Comparison of ENCODE assay signal across 9 mouse cellular contexts in genomic region chr17:24735446-24735845, GRCm38 (mm10). TPM values are rescaled to one million over a fixed set of nuclear protein-coding genes. Genes with fewer than 3 reads are reported as not detected.
DNase-seq lines count a peak whose midpoint lies in the region; ATAC-seq and TF ChIP-seq lines count a peak whose summit lies in the region.
"Had no signal": no experiment of that assay in that cellular context is flagged by ENCODE, and none has a peak within 500 bp of the region (broad histone marks: within the 10 kb centered on the region; RNA-seq: fewer than 3 reads in every experiment).

No protein-coding gene starts in this region.

- no peak overlapping the region for H3K9ac ChIP-seq in forebrain, embryonic 12.5 days
- H3K9ac ChIP-seq in forebrain, embryonic 14.5 days (ENCODE audit: low read length): no peak overlapping the region
- H3K9ac ChIP-seq in lung, postnatal 0 days (replicated peaks; ENCODE audit: low read depth): no peak overlapping the region
- no peak overlapping the region for H3K9ac ChIP-seq in limb, embryonic 14.5 days (ENCODE audit: low read depth, low read length, severe bottlenecking)
- H3K9ac ChIP-seq in stomach, embryonic 16.5 days (ENCODE audit: low read length): peak overlapping the region; percentile 54; the same call in 1 of the 2 replicates

- no peaks in the 10 kb centered on the region for H3K36me3 ChIP-seq in forebrain, embryonic 12.5 days (replicated peaks)
- peaks cover 3% of the 10 kb centered on the region; the same call in 1 of the 2 replicates for H3K36me3 ChIP-seq in forebrain, embryonic 14.5 days (ENCODE audit: control insufficient read depth, insufficient read depth, low read length)
- 0 out of 2 replicates have a peak, but pooled peaks cover 6% of the 10 kb centered on the region for H3K36me3 ChIP-seq in lung, postnatal 0 days (ENCODE audit: insufficient read depth, low read length)
- H3K36me3 ChIP-seq in limb, embryonic 14.5 days (ENCODE audit: control insufficient read depth, insufficient read depth, low read length): 0 out of 2 replicates have a peak, but pooled peaks cover 5% of the 10 kb centered on the region
- no peaks in the 10 kb centered on the region for H3K36me3 ChIP-seq in stomach, embryonic 16.5 days (ENCODE audit: control insufficient read depth, insufficient read depth, low read length)

- TF ChIP-seq EP300 in lung, postnatal 0 days (IDR thresholded peaks at IDR 0.05): no peak

- TF ChIP-seq POLR2A in limb, embryonic 14.5 days (IDR thresholded peaks at IDR 0.05; ENCODE audit: borderline replicate concordance, extremely low read depth, insufficient read depth, insufficient read length): no peak

- 89% methylated on average over 7 of the region's 7 CpGs for WGBS in forebrain, embryonic 12.5 days
- WGBS in forebrain, embryonic 14.5 days: 84% methylated on average over 7 of the region's 7 CpGs
- 85% methylated on average over 7 of the region's 7 CpGs for whole genome bisulfite sequencing in lung, postnatal 0 days
- 85% methylated on average over 7 of the region's 7 CpGs for WGBS in limb, embryonic 14.5 days
- WGBS in stomach, embryonic 16.5 days: 88% methylated on average over 7 of the region's 7 CpGs

- peaks cover 17% of the 10 kb centered on the region for H3K4me1 ChIP-seq in forebrain, embryonic 12.5 days
- H3K4me1 ChIP-seq in forebrain, embryonic 14.5 days (ENCODE audit: control insufficient read depth, insufficient read depth, low read length): peaks cover 8% of the 10 kb centered on the region
- peaks cover 7% of the 10 kb centered on the region; the same call in 1 of the 2 replicates for H3K4me1 ChIP-seq in lung, postnatal 0 days (ENCODE audit: insufficient read depth, low read depth, low read length)
- peaks cover 10% of the 10 kb centered on the region for H3K4me1 ChIP-seq in limb, embryonic 14.5 days (ENCODE audit: control insufficient read depth, insufficient read depth, low read length)
- H3K4me1 ChIP-seq in stomach, embryonic 16.5 days (ENCODE audit: control insufficient read depth, insufficient read depth, low read length): peaks cover 14% of the 10 kb centered on the region

- peaks cover 5% of the 10 kb centered on the region; the same call in 1 of the 2 replicates for H3K27me3 ChIP-seq in forebrain, embryonic 12.5 days
- no peaks in the 10 kb centered on the region for H3K27me3 ChIP-seq in forebrain, embryonic 14.5 days (replicated peaks; ENCODE audit: control insufficient read depth, insufficient read depth, low read length)
- no peaks in the 10 kb centered on the region for H3K27me3 ChIP-seq in lung, postnatal 0 days (replicated peaks; ENCODE audit: insufficient read depth, low read length)
- H3K27me3 ChIP-seq in limb, embryonic 14.5 days (ENCODE audit: control insufficient read depth, insufficient read depth, low read length): no peaks in the 10 kb centered on the region
- no peaks in the 10 kb centered on the region for H3K27me3 ChIP-seq in stomach, embryonic 16.5 days (ENCODE audit: control insufficient read depth, insufficient read depth, low read length)

- ATAC-seq in forebrain, embryonic 12.5 days (ENCODE audit: low FRiP score): no peak
- no peak for ATAC-seq in forebrain, embryonic 14.5 days
- no peak for ATAC-seq in lung, postnatal 0 days
- ATAC-seq in limb, embryonic 14.5 days (ENCODE audit: low FRiP score, low read depth): no peak
- ATAC-seq in stomach, embryonic 16.5 days (ENCODE audit: insufficient read depth, low FRiP score): no peak

- DNase-seq in forebrain, embryonic 14.5 days (ENCODE audit: low spot score): no peak
- DNase-seq in lung, postnatal 0 days (ENCODE audit: low spot score): no peak
- DNase-seq in lung, adult 18-20 months: no peak
- DNase-seq in limb, embryonic 14.5 days (ENCODE audit: low spot score): no peak
- DNase-seq in urinary bladder, postnatal 36 days (ENCODE audit: low spot score in 2 of 2): no peak
- no peak for DNase-seq in ovary, postnatal 36 days (ENCODE audit: low spot score)
- DNase-seq: spleen, adult 18-20 months had no signal

- H3K4me3 ChIP-seq in forebrain, embryonic 12.5 days (replicated peaks): no peak overlapping the region
- H3K4me3 ChIP-seq in forebrain, embryonic 14.5 days (ENCODE audit: low read depth, low read length): no peak overlapping the region
- no peak overlapping the region for H3K4me3 ChIP-seq in lung, postnatal 0 days (ENCODE audit: low read depth, low read length)
- H3K4me3 ChIP-seq in limb, embryonic 14.5 days (replicated peaks; ENCODE audit: low read length): no peak overlapping the region
- H3K4me3 ChIP-seq in stomach, embryonic 16.5 days (replicated peaks; ENCODE audit: low read length): no peak overlapping the region; the same call in 1 of the 2 replicates

- H3K4me2 ChIP-seq in forebrain, embryonic 12.5 days: no peak overlapping the region
- no peak overlapping the region for H3K4me2 ChIP-seq in forebrain, embryonic 14.5 days (ENCODE audit: low read length)
- H3K4me2 ChIP-seq in lung, postnatal 0 days (replicated peaks; ENCODE audit: low read depth, low read length): peak overlapping the region; percentile 85; the same call in 1 of the 2 replicates
- H3K4me2 ChIP-seq in limb, embryonic 14.5 days (replicated peaks; ENCODE audit: low read depth, low read length, severe bottlenecking): peak overlapping the region; percentile 82
- H3K4me2 ChIP-seq in stomach, embryonic 16.5 days (ENCODE audit: low read depth, low read length): peak overlapping the region; percentile 69; the same call in 1 of the 2 replicates

- TF ChIP-seq CTCF in lung, postnatal 0 days (IDR thresholded peaks at IDR 0.05): no peak

- H3K27ac ChIP-seq in forebrain, embryonic 12.5 days: peak overlapping the region; percentile 60; the same call in 1 of the 2 replicates
- no peak overlapping the region for H3K27ac ChIP-seq in forebrain, embryonic 14.5 days (ENCODE audit: low read depth, low read length)
- peak overlapping the region; percentile 71; the same call in 1 of the 2 replicates for H3K27ac ChIP-seq in lung, postnatal 0 days (ENCODE audit: low read length)
- H3K27ac ChIP-seq in limb, embryonic 14.5 days (replicated peaks; ENCODE audit: low read depth, low read length): 0 out of 2 replicates have a peak overlapping the region, but pooled peaks have one; percentile 39
- H3K27ac ChIP-seq in stomach, embryonic 16.5 days (ENCODE audit: low read length): peak overlapping the region; percentile 59; the same call in 1 of the 2 replicates

- H3K9me3 ChIP-seq in forebrain, embryonic 12.5 days: no peaks in the 10 kb centered on the region
- no peaks in the 10 kb centered on the region for H3K9me3 ChIP-seq in forebrain, embryonic 14.5 days (replicated peaks; ENCODE audit: control insufficient read depth, low read length)
- H3K9me3 ChIP-seq in lung, postnatal 0 days (ENCODE audit: low read length): no peaks in the 10 kb centered on the region
- H3K9me3 ChIP-seq in limb, embryonic 14.5 days (ENCODE audit: control insufficient read depth, low read length): no peaks in the 10 kb centered on the region
- no peaks in the 10 kb centered on the region for H3K9me3 ChIP-seq in stomach, embryonic 16.5 days (replicated peaks; ENCODE audit: control insufficient read depth, low read length)

RNA-seq across cellular contexts. Expression of gene Msrb1, which starts 1.0 kb away (rescaled TPM):
- polyA plus RNA-seq in forebrain, embryonic 12.5 days (2016; fragmentation: Nextera tagmentation; extraction: Ambion mirVana): 18.8 and 19.5 TPM in 2 replicates
- polyA plus RNA-seq in forebrain, embryonic 14.5 days (2014; fragmentation: Nextera tagmentation; extraction: Ambion mirVana): 25.3 TPM in 2 replicates
- polyA plus RNA-seq in lung, postnatal 0 days (2015; fragmentation: Nextera tagmentation; extraction: Ambion mirVana): 59.8 and 61.0 TPM in 2 replicates
- polyA plus RNA-seq in limb, embryonic 14.5 days (2012; rRNA removed): 36.2 and 44.1 TPM in 2 replicates
- 29.8 and 29.9 TPM in 2 replicates for polyA plus RNA-seq in limb, embryonic 14.5 days (2014; fragmentation: Nextera tagmentation; extraction: Ambion mirVana)
- 40.3 and 45.5 TPM in 2 replicates for polyA plus RNA-seq in stomach, embryonic 16.5 days (2015; fragmentation: Nextera tagmentation; extraction: Ambion mirVana)

RNA-seq across cellular contexts. Expression of gene Rpl3l, which starts 7.8 kb away (rescaled TPM):
- not detected in 2 replicates for polyA plus RNA-seq in forebrain, embryonic 12.5 days (2016; fragmentation: Nextera tagmentation; extraction: Ambion mirVana)
- not detected in 2 replicates for polyA plus RNA-seq in forebrain, embryonic 14.5 days (2014; fragmentation: Nextera tagmentation; extraction: Ambion mirVana)
- 0.19 and 0.31 TPM in 2 replicates for polyA plus RNA-seq in lung, postnatal 0 days (2015; fragmentation: Nextera tagmentation; extraction: Ambion mirVana)
- polyA plus RNA-seq in limb, embryonic 14.5 days (2012; rRNA removed): not detected in 2 replicates
- 0.19 TPM in 1 of 2 replicates, not detected in the other for polyA plus RNA-seq in limb, embryonic 14.5 days (2014; fragmentation: Nextera tagmentation; extraction: Ambion mirVana)
- polyA plus RNA-seq in stomach, embryonic 16.5 days (2015; fragmentation: Nextera tagmentation; extraction: Ambion mirVana): 0.25 and 0.57 TPM in 2 replicates

RNA-seq across cellular contexts. Expression of gene Ndufb10, which starts 11.2 kb away (rescaled TPM):
- 195 and 201 TPM in 2 replicates for polyA plus RNA-seq in forebrain, embryonic 12.5 days (2016; fragmentation: Nextera tagmentation; extraction: Ambion mirVana)
- 301 and 312 TPM in 2 replicates for polyA plus RNA-seq in forebrain, embryonic 14.5 days (2014; fragmentation: Nextera tagmentation; extraction: Ambion mirVana)
- 205 and 206 TPM in 2 replicates for polyA plus RNA-seq in lung, postnatal 0 days (2015; fragmentation: Nextera tagmentation; extraction: Ambion mirVana)
- 178 and 192 TPM in 2 replicates for polyA plus RNA-seq in limb, embryonic 14.5 days (2012; rRNA removed)
- polyA plus RNA-seq in limb, embryonic 14.5 days (2014; fragmentation: Nextera tagmentation; extraction: Ambion mirVana): 235 and 237 TPM in 2 replicates
- polyA plus RNA-seq in stomach, embryonic 16.5 days (2015; fragmentation: Nextera tagmentation; extraction: Ambion mirVana): 225 and 246 TPM in 2 replicates

RNA-seq across cellular contexts. Expression of gene Hs3st6, which starts 17.3 kb away (rescaled TPM):
- 1.1 and 1.7 TPM in 2 replicates for polyA plus RNA-seq in forebrain, embryonic 12.5 days (2016; fragmentation: Nextera tagmentation; extraction: Ambion mirVana)
- 0.20 TPM in 1 of 2 replicates, not detected in the other for polyA plus RNA-seq in forebrain, embryonic 14.5 days (2014; fragmentation: Nextera tagmentation; extraction: Ambion mirVana)
- 2.8 TPM in 2 replicates for polyA plus RNA-seq in lung, postnatal 0 days (2015; fragmentation: Nextera tagmentation; extraction: Ambion mirVana)
- 5.3 and 8.7 TPM in 2 replicates for polyA plus RNA-seq in limb, embryonic 14.5 days (2012; rRNA removed)
- polyA plus RNA-seq in limb, embryonic 14.5 days (2014; fragmentation: Nextera tagmentation; extraction: Ambion mirVana): 4.9 and 5.6 TPM in 2 replicates
- polyA plus RNA-seq in stomach, embryonic 16.5 days (2015; fragmentation: Nextera tagmentation; extraction: Ambion mirVana): 0.81 and 1.0 TPM in 2 replicates

RNA-seq across cellular contexts. Expression of gene Rps2, which starts 17.5 kb away (rescaled TPM):
- polyA plus RNA-seq in forebrain, embryonic 12.5 days (2016; fragmentation: Nextera tagmentation; extraction: Ambion mirVana): 946 and 1,025 TPM in 2 replicates
- polyA plus RNA-seq in forebrain, embryonic 14.5 days (2014; fragmentation: Nextera tagmentation; extraction: Ambion mirVana): 888 and 1,063 TPM in 2 replicates
- polyA plus RNA-seq in lung, postnatal 0 days (2015; fragmentation: Nextera tagmentation; extraction: Ambion mirVana): 755 and 834 TPM in 2 replicates
- 2,709 and 3,185 TPM in 2 replicates for polyA plus RNA-seq in limb, embryonic 14.5 days (2012; rRNA removed)
- polyA plus RNA-seq in limb, embryonic 14.5 days (2014; fragmentation: Nextera tagmentation; extraction: Ambion mirVana): 1,651 and 1,722 TPM in 2 replicates
- 1,212 and 1,230 TPM in 2 replicates for polyA plus RNA-seq in stomach, embryonic 16.5 days (2015; fragmentation: Nextera tagmentation; extraction: Ambion mirVana)

Comparison
In these comparisons a context has a peak if more than half of its experiments do, and no peak if none do; other contexts are left out.
1. H3K4me2 ChIP-seq: peak in lung, postnatal 0 days (single experiment), limb, embryonic 14.5 days (single experiment) and stomach, embryonic 16.5 days (single experiment); none in forebrain, embryonic 12.5 days (single experiment) and forebrain, embryonic 14.5 days (single experiment).